Mouse (Mus musculus) liver, embryonic 14.5 days (tissue): ENCODE measurements at regions not wholly inside any gene's neighbourhood (a gene's known extent, or its start where the extent isn't known, plus 50 kb on each side); places are given as distances from the start of the nearest gene placed in this dataset.

ENCODE experiments used
- ATAC-seq: fragments of 200-750 bp; cut with Nextera tagmentation; 2 replicates; pipeline ENCODE4 v1.8.0; 2017; ENCODE audit warnings: moderate number of reproducible peaks, mild to moderate bottlenecking, moderate library complexity; ENCODE audit not compliant: insufficient read depth
- DNase-seq, 3 experiments: peaks; one replicate each; pipeline ENCODE4 v3.0.0-alpha.2; 2012 to 2013; ENCODE audit warnings: low read depth in 3 of 3, low spot score in 3 of 3
- H3K27ac ChIP-seq: fragments of 300-500 bp; sonication (generic); 2 replicates; pipeline ENCODE4 v1.5.1; 2014; ENCODE audit warnings: moderate library complexity, mild to moderate bottlenecking, control low read depth, inconsistent platforms
- H3K27me3 ChIP-seq: fragments of 300-500 bp; sonication (generic); 2 replicates; pipeline ENCODE4 v1.6.1; 2014; ENCODE audit warnings: mild to moderate bottlenecking, low read length, moderate library complexity; ENCODE audit not compliant: control insufficient read depth, insufficient read depth
- H3K36me3 ChIP-seq: fragments of 300-500 bp; sonication (generic); replicated peaks from 2 replicates; pipeline ENCODE4 v1.6.1; 2014; ENCODE audit warnings: low read depth; ENCODE audit not compliant: control insufficient read depth, insufficient read depth
- H3K4me1 ChIP-seq, 2 experiments: fragments of 200-500 bp in 1 of 2; fragments of 300-500 bp in 1 of 2; sonication (generic) in 1 of 2; replicated peaks; 2 replicates each; pipeline ENCODE4 v1.6.1; 2012 to 2014; ENCODE audit warnings: antibody characterized with exemption in 1 of 2, inconsistent platforms in 1 of 2, low read length in 1 of 2; ENCODE audit not compliant: control insufficient read depth in 2 of 2, insufficient read depth in 2 of 2
- H3K4me2 ChIP-seq: fragments of 300-500 bp; sonication (generic); 2 replicates; pipeline ENCODE4 v1.6.1; 2014; ENCODE audit warnings: low read depth, mild to moderate bottlenecking, control low read depth, moderate library complexity
- H3K4me3 ChIP-seq, 2 experiments: fragments of 200-500 bp in 1 of 2; fragments of 300-500 bp in 1 of 2; sonication (generic) in 1 of 2; 2 replicates each; pipeline ENCODE4 v1.5.1; 2012 to 2014; ENCODE audit warnings: low read depth in 2 of 2, low read length in 2 of 2, mild to moderate bottlenecking in 2 of 2, control low read depth in 1 of 2, inconsistent platforms in 1 of 2, moderate library complexity in 1 of 2; ENCODE audit not compliant: insufficient read depth in 1 of 2
- H3K9ac ChIP-seq: fragments of 300-500 bp; sonication (generic); replicated peaks from 2 replicates; pipeline ENCODE4 v1.6.1; 2014; ENCODE audit warnings: mild to moderate bottlenecking, control low read depth, moderate library complexity
- H3K9me3 ChIP-seq: fragments of 300-500 bp; sonication (generic); 2 replicates; pipeline ENCODE4 v1.6.1; 2016; ENCODE audit warnings: low read length, mixed read lengths; ENCODE audit not compliant: control insufficient read depth
- CTCF ChIP-seq: IDR thresholded peaks from 2 replicates; pipeline ENCODE4 v1.5.1; 2016; ENCODE audit warnings: antibody characterized with exemption, low read depth, control low read depth
- EP300 ChIP-seq: IDR thresholded peaks from 2 replicates; pipeline ENCODE4 v1.6.1; 2016; ENCODE audit warnings: antibody characterized with exemption, low read depth
- WGBS: fragments of 180-500 bp; shearing (Covaris S2); extraction: QIAGEN DNeasy Blood & Tissue Kit; methylation state at CpG from one replicate; pipeline ENCODE4 v1.1.7; 2014; ENCODE audit not compliant: insufficient replicate concordance; 5-methylcytosine and 5-hydroxymethylcytosine counted together

GRCm38 (mm10) chr15:62074735-62075134 lies 1151.9 kb upstream of the A1bg start:
- peaks cover 8 to 15% of the 10 kb centered on the region in 2 experiments for H3K4me1 ChIP-seq
- no peaks in the 10 kb centered on the region for H3K9me3 ChIP-seq
- no peak for TF ChIP-seq CTCF
- no peak for TF ChIP-seq EP300
- H3K27ac ChIP-seq = no peak overlapping the region
- no peak for ATAC-seq
- H3K4me2 ChIP-seq = no peak overlapping the region
- 82% methylated on average over 4 of the region's 4 CpGs for whole genome bisulfite sequencing
- H3K9ac ChIP-seq = no peak overlapping the region
- DNase-seq = no peak
- H3K36me3 ChIP-seq = no peaks in the 10 kb centered on the region
- H3K27me3 ChIP-seq = no peaks in the 10 kb centered on the region
- H3K4me3 ChIP-seq = no peak overlapping the region

- peaks cover 0 to 5% of the 10 kb centered on the region in 2 experiments; a peak in 3 of 4 replicates for H3K4me1 ChIP-seq
- ATAC-seq (no peak), DNase-seq (no peak)
- H3K27ac ChIP-seq = no peak overlapping the region
- TF ChIP-seq CTCF = no peak
- no peak for TF ChIP-seq EP300
- H3K27me3 ChIP-seq = no peaks in the 10 kb centered on the region
- no peaks in the 10 kb centered on the region for H3K36me3 ChIP-seq
- no peak overlapping the region for H3K4me2 ChIP-seq
- no peak overlapping the region for H3K4me3 ChIP-seq
- H3K9me3 ChIP-seq = no peaks in the 10 kb centered on the region
- no peak overlapping the region for H3K9ac ChIP-seq
- WGBS = 63% methylated on average over 5 of the region's 5 CpGs
These were observed 1150.8 kb upstream of the A1bg start for GRCm38 (mm10) chr15:62073595-62073994.

- no peak overlapping the region for H3K27ac ChIP-seq
- 66% methylated on average over 2 of the region's 2 CpGs for WGBS
- no peak overlapping the region for H3K9ac ChIP-seq
- no peaks in the 10 kb centered on the region for H3K9me3 ChIP-seq
- DNase-seq (no peak), ATAC-seq (no peak)
- TF ChIP-seq CTCF (no peak), EP300 (no peak)
- H3K4me2 ChIP-seq = no peak overlapping the region
- no peaks in the 10 kb centered on the region for H3K27me3 ChIP-seq
- no peak overlapping the region for H3K4me3 ChIP-seq
- H3K36me3 ChIP-seq = no peaks in the 10 kb centered on the region
- H3K4me1 ChIP-seq = peaks cover 0 to 5% of the 10 kb centered on the region in 2 experiments; a peak in 3 of 4 replicates
These were observed 1148.5 kb upstream of the A1bg start for GRCm38 (mm10) chr15:62071311-62071710.

- no peak for TF ChIP-seq CTCF
- no peak for TF ChIP-seq EP300
- Histone ChIP-seq H3K36me3 (no peaks in the 10 kb centered on the region), H3K4me3 (no peak overlapping the region), H3K4me2 (no peak overlapping the region), H3K27me3 (no peaks in the 10 kb centered on the region), H3K9me3 (no peaks in the 10 kb centered on the region), H3K27ac (no peak overlapping the region), H3K9ac (no peak overlapping the region), H3K4me1 (peaks cover 0 to 5% of the 10 kb centered on the region in 2 experiments; a peak in 3 of 4 replicates)
- ATAC-seq (no peak), DNase-seq (no peak)
- 76% methylated on average over 11 of the region's 11 CpGs for WGBS
These were observed 1145.8 kb upstream of the A1bg start for GRCm38 (mm10) chr15:62068422-62069160.

GRCm38 (mm10) chr15:62064399-62064798 lies 1141.6 kb upstream of the A1bg start:
- TF ChIP-seq EP300 = no peak
- TF ChIP-seq CTCF = no peak
- no peaks in the 10 kb centered on the region; a peak in 1 of 4 replicates for H3K4me1 ChIP-seq
- 69% methylated on average over 3 of the region's 3 CpGs for WGBS
- no peak overlapping the region for H3K4me3 ChIP-seq
- H3K9me3 ChIP-seq = no peaks in the 10 kb centered on the region
- no peaks in the 10 kb centered on the region for H3K27me3 ChIP-seq
- H3K9ac ChIP-seq = no peak overlapping the region
- DNase-seq (no peak), ATAC-seq (no peak)
- no peak overlapping the region for H3K27ac ChIP-seq
- H3K36me3 ChIP-seq = no peaks in the 10 kb centered on the region
- no peak overlapping the region for H3K4me2 ChIP-seq
